Mouse (Mus musculus) gastrocnemius, adult 2 months (tissue): ENCODE measurements around the gene Frmd5. TPM values are rescaled to one million over a fixed set of nuclear protein-coding genes. Genes with fewer than 3 reads are reported as not detected.
A peak's percentile ranks its signal among the peaks of the same experiment; 100 is the strongest.

Experiments
- DNase-seq: peaks from one replicate; pipeline ENCODE4 v3.0.0; 2022
- H3K27ac ChIP-seq: fragments of 200-600 bp; 2 replicates; pipeline ENCODE4 v1.8.1; 2022; ENCODE audit warnings: mild to moderate bottlenecking
- H3K4me3 ChIP-seq: fragments of 200-600 bp; 2 replicates; pipeline ENCODE4 v1.8.1; 2022; ENCODE audit warnings: mild to moderate bottlenecking, moderate library complexity
- CTCF ChIP-seq: fragments of 200-600 bp; IDR thresholded peaks from 2 replicates; pipeline ENCODE4 v1.8.1; 2022; ENCODE audit warnings: antibody characterized with exemption, mild to moderate bottlenecking, moderate library complexity
- intact Hi-C: fragments of 180-260 bp; cut with DNase I; formaldehyde crosslinking; loops from one replicate; pipeline ENCODE4 v1.15.1; 2025
- total RNA-seq, 2 experiments: library from RNA; stranded (reverse); gene quantifications; 2 replicates each; pipeline ENCODE4 v1.2.3; 2021

Gene Frmd5
- total RNA-seq, 2 experiments from 2014 or later, result 0.18 TPM; not detected in 1

GRCm38 (mm10) chr2:121594131-121594530 lies 212.8 kb downstream of the Frmd5 start:
- no peak overlapping the region; the same call in 1 of the 2 replicates for H3K27ac ChIP-seq
- no peak overlapping the region for H3K4me3 ChIP-seq
- intact Hi-C loops, result no loop called here
- TF ChIP-seq CTCF, result no peak
- DNase-seq, result no peak

DNA sequence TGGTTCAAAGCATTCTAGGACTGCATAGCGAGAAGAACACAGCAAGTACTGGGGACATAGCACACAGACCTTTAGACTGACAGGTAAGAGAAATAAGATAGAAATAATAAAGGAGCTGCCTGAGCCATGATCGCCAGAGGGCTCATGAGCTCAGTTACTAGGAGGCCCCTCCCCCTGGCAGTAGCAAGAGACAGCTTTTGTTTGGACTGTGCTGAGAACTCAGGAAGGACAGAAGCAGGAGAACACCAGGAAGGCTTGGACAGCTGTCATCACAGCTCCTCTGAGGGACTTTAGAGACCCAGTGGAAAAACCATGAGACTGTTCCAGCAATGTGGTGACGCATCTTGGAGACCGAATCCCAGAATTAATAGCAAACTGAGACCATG lies 218.6 kb downstream of the Frmd5 start:
- H3K4me3 ChIP-seq, result no peak overlapping the region
- H3K27ac ChIP-seq, result 0 out of 2 replicates have a peak overlapping the region, but pooled peaks have one; percentile 7
- DNase-seq, result no peak
- intact Hi-C loops, result no loop called here
- no peak; the same call in 1 of the 2 replicates for TF ChIP-seq CTCF

DNA sequence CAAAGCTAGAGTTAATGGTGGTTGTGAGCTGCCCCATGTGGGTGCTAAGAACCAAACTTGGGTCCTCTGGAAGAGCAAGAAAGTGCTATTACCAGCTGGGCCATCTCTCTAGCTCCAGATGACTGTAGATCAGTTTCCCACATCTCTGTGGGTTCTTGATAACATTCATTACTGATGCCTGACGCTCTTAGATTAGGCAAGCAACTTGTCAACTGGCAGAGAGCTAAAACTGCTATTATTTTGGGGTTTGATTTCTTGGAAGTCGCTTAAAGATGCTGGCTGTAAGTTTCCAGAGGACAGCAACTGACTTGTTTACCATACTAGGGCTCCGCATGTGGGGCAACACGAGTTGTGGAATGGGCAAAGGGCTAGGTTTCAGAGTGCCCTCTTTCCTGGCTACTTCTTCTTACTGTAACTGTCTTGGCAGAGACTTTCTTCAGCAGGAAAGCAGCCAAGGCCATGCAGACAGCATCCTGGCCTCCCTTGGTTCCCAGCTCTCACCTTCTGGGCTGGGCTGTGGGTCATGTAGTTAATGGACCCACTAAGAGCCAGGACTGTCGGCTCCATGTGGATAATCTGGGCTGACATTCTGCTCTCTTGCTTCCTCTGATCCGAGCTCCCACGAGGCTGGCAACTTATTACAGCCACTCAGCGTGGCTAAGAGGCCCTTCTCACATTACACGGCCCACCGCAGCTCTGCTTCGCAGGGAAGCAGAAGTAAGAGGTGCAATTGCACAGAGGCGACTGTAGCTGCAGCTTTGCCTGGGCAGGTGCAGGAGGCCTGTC lies 219.2 kb downstream of the Frmd5 start:
- DNase-seq, result no peak
- Histone ChIP-seq H3K4me3 (no peak overlapping the region), H3K27ac (peak overlapping the region; percentile 7; the same call in 1 of the 2 replicates)
- no peak for TF ChIP-seq CTCF
- intact Hi-C loops, result no loop called here

- H3K4me3 ChIP-seq, result no peak overlapping the region
- TF ChIP-seq CTCF, result no peak
- no peak overlapping the region for H3K27ac ChIP-seq
- intact Hi-C loops, result no loop called here
- DNase-seq, result peak; percentile 23
Observed at GRCm38 (mm10) chr2:121584705-121585104, 222.2 kb downstream of the Frmd5 start.

DNA sequence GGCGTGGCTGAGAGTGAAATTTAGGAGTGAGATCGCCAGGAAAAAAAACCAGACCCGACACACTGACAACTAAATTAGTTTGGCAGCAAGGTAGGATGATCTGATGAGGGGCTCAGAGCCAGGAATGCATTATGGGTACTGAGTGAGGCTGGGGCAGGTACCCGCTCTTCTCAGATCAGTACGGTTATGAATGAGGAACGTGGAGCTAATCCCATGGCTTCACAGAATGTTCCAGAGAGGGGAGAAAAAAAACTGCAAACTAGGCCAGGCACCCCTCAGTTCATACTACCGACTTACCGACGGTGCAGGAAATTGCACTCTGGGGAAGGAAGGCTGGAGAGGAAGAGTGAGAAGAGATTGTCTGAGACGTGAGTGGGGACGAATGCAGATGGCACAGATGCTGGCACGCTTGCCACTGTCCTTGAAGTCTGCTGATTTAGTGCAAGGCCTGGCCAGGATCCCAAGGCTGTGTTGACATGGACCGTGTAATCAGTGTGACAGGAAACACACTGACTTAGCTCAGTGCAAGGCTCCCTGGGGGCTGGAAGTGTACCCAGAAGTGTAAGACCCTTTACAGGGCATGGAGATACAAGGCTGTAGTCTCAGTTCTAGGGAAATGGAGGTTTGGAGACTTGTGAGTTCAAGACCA lies 223.3 kb downstream of the Frmd5 start:
- peak; percentile 43 for DNase-seq
- no peak for TF ChIP-seq CTCF
- intact Hi-C loops, result no loop called here
- H3K27ac ChIP-seq, result peak overlapping the region; percentile 48
- no peak overlapping the region for H3K4me3 ChIP-seq

DNA sequence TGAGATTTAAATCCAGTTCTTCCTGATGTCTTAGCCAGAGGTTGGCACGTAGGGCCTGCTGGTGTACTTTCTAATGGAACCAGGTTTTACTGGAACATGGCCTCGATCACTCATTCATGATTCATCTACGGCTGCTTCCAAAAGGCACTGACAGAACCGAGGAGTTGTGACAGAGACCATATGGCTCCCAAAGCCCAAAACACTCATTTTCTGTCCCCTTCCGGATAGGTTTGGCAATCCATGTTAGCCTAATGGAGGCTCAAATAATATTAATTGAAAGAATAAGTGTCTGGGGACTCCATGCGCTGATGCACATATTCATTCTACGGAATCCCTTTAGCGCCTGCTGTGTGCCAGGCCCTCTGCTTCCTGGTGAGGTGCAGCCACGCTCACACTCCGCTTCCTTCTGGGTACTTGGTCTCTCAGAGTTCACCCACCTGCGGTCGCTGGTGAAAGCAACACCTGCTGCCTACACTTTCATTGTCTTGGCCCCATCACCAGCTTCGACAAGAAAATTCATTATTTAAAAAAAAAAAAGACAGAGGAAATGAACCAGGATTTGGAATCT lies 224.0 kb downstream of the Frmd5 start:
- TF ChIP-seq CTCF, result no peak
- Histone ChIP-seq H3K4me3 (no peak overlapping the region), H3K27ac (peak overlapping the region; percentile 20; the same call in 1 of the 2 replicates)
- intact Hi-C loops, result no loop called here
- no peak for DNase-seq

- intact Hi-C loops, result no loop called here
- H3K27ac ChIP-seq, result peak overlapping the region; percentile 54; the same call in 1 of the 2 replicates
- no peak for TF ChIP-seq CTCF
- H3K4me3 ChIP-seq, result no peak overlapping the region
- no peak for DNase-seq
Observed at GRCm38 (mm10) chr2:121575741-121576201, 231.1 kb downstream of the Frmd5 start.

- intact Hi-C loops, result no loop called here
- DNase-seq, result no peak
- TF ChIP-seq CTCF, result no peak
- Histone ChIP-seq H3K27ac (peak overlapping the region; percentile 20), H3K4me3 (no peak overlapping the region)
Observed at GRCm38 (mm10) chr2:121574066-121574630, 232.7 kb downstream of the Frmd5 start.

DNA sequence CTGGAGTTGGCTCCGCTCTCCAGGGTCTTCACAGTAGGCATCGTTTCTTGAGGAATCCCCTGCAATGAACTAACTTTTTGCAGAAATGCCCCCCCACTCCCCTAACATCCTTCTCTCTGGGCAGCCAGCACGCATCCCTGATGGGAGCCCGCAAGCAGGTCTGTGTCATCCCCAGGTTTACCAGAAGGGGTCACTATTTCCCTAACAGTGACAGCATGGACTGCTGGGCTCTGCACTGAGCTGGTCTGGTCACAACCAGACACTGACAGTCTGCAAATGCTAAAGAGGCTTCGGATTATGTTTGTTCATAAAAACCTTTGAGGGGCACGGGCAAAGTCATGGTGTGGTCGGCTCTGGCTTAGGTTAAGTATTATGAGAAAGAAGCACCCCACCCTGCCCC lies 235.1 kb downstream of the Frmd5 start:
- Histone ChIP-seq H3K4me3 (no peak overlapping the region), H3K27ac (no peak overlapping the region)
- peak; percentile 95 for TF ChIP-seq CTCF
- intact Hi-C loops, result loop anchor here (1.0 to 2.0 kb wide), 2 partner anchors 123 to 261 kb away; no protein-coding TSS in a partner anchor
- DNase-seq, result peak; percentile 70

DNA sequence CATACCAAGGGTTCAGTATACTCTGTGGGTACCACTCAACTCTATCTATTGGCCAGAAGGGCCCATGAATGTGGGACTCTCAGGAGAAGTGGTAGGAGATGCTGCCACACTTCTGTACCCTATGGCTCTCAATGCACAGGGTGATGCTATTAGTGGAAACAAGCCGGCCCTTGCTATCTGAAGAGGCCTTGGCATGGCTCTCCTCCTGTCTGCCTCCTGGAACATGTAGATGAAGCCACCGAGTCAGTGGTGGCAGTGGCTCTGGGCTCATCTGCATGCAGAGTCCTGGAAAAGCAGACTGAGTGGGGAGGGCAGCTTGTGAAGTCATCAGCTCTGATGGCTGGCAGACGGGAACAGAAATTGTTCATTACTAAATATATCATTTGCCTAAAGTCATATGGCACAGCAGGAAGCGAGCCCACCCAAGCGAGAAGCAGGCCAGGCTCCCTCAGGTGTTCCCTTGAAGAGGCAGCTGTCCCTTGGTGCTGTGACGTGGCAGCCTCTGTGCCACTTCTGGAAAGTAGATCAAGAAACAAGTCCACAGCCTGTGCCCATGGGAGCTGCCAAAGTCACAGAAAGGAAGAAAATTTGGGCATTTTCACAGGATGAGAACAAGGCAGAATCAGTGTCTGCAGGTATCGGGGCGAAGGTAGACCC lies 235.8 kb downstream of the Frmd5 start:
- H3K4me3 ChIP-seq, result no peak overlapping the region
- H3K27ac ChIP-seq, result no peak overlapping the region
- intact Hi-C loops, result loop anchor here (1.0 kb wide), 1 partner anchor 261 kb away; no protein-coding TSS in a partner anchor
- no peak for DNase-seq
- no peak for TF ChIP-seq CTCF

DNA sequence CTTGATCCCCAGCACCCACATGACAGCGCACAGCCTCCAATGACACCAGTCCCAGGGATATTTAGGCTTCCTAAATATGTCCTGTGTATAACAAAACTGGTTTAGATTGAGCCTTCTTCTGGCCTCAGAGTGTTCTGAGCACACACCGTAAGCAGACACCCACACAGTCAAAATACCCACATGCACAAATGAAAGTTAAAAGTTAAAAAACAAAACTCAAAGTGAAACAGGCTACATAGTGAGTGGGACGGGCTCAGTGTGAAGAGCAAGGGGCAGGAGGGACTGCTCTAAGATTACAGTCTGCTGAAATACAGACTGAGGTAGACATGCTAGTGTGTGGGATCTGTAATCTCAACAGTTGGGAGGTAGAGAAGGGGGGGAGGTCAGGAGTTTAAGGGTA lies 236.8 kb downstream of the Frmd5 start:
- intact Hi-C loops, result no loop called here
- no peak for TF ChIP-seq CTCF
- H3K27ac ChIP-seq, result no peak overlapping the region
- no peak for DNase-seq
- no peak overlapping the region for H3K4me3 ChIP-seq

- intact Hi-C loops, result no loop called here
- Histone ChIP-seq H3K27ac (no peak overlapping the region), H3K4me3 (no peak overlapping the region)
- DNase-seq, result no peak
- TF ChIP-seq CTCF, result no peak
Observed at GRCm38 (mm10) chr2:121565911-121566310, 241.0 kb downstream of the Frmd5 start.
